Mouse (Mus musculus) megakaryocyte progenitor cell, adult 5-6 weeks (primary cell): ENCODE data around the gene Gm17509. TPM values are rescaled to one million over a fixed set of nuclear protein-coding genes. Genes with fewer than 3 reads are reported as not detected.

Source experiments
- ATAC-seq: replicated peaks from 2 replicates; pipeline ENCODE4 v1.8.0; 2016; ENCODE audit warnings: mild to moderate bottlenecking, moderate TSS enrichment, inconsistent platforms; ENCODE audit not compliant: poor library complexity
- total RNA-seq, 2 experiments: library from RNA; stranded (forward) in 1 of 2; stranded (reverse) in 1 of 2; fragments of 157-497, 149-512 nt in 1 of 2; fragments of 200-1000 nt in 1 of 2; gene quantifications; 2 replicates each; pipeline versions ENCODE4 v1.2.3 to v1.2.4; 2015 to 2017

Gm17509 gene
- total RNA-seq (2015) = 0.12 and 0.34 TPM in 2 replicates
- 0.25 and 0.74 TPM in 2 replicates for total RNA-seq (2017)

- peak; percentile 56 for ATAC-seq
Observed at GRCm38 (mm10) chr13:117220501-117221321, at the start of gene Gm17509. TSS of gene Gm17509 (minus strand) at chr13:117221075.

GRCm38 (mm10) chr13:117267963-117268362, 47.1 kb upstream of the Gm17509 start:
- no peak for ATAC-seq

DNA sequence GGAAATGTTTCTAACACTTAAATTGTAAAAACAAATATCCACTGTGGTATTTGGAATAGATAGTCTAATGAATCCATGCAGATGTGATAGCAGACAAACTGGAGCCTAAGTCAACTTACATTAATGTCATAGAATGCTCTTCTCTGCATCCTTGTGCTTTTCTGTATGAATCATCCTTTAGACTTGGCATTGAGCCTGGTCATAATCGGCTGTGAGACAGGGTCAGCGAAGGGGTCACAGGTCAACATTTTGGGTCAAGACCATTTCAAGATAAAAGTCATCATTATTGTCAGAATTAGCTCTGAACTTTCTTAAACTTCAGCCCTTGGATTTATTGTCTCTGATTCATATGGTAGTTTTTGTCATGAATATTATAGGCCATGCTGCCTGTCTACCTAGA, 45.3 kb upstream of the Gm17509 start:
- ATAC-seq = no peak

DNA sequence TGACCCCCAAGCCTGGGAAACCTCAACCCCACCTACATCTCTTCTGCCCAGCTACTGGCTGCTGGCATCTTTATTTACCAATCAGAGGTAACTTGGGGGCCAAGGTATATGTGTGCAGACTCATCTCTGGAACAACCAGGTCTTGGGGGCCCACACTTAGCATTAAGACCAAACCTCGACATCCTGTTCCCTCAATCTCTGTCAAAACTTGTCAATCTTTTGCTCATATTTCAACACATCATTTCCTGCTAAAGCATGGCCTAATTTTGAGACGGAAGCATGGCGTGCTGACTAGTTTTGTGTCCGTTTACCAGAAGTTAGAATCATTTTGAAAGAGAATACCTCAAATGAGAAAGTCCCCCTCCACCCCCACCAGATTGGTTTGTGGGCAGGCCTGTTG, 39.8 kb upstream of the Gm17509 start:
- peak; percentile 84 for ATAC-seq

- ATAC-seq = peak; percentile 8; the same call in 1 of the 2 replicates
Observed at GRCm38 (mm10) chr13:117242621-117243020, 21.7 kb upstream of the Gm17509 start.

DNA sequence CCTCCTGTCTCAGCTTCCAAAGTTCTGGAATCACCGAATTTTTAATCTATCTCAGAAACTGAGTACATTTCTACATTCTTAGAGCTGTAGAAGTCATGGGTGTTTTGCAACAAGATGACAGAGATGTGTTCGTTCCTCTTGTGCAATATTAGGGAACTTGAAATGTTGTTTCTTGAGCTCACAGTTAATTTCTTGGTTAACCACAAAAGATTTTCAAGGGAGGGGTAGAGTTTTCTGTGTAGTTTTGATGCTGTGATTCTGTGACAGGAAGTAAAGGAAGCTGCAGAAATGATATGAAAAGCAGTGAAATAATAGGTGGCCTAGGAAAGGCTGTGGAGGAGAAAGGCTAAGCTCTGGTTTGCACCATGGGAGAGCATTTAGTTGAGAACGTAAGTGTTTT, 21.2 kb upstream of the Gm17509 start:
- ATAC-seq = peak; percentile 79

DNA sequence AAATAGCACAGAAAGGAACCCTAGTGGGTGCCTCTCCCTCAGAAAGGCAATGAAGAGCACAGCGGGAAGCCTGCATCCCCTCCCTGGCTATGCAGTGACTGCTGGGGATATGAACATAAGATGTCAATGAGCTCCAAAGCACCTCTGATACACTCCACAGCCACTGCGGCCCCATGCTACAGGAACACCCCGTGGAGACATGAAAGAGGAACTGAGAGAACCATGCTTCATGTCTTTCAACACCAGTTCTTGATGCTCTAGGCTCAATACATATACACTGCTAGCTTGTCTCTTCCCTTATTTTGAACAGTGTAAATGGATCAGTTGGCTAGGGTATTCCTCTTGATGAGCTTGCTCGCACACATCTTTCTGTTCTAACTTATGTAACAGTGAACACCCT, 16.2 kb upstream of the Gm17509 start:
- ATAC-seq = peak; percentile 73

GRCm38 (mm10) chr13:117235530-117236212, 14.8 kb upstream of the Gm17509 start:
- ATAC-seq = peak; percentile 91

DNA sequence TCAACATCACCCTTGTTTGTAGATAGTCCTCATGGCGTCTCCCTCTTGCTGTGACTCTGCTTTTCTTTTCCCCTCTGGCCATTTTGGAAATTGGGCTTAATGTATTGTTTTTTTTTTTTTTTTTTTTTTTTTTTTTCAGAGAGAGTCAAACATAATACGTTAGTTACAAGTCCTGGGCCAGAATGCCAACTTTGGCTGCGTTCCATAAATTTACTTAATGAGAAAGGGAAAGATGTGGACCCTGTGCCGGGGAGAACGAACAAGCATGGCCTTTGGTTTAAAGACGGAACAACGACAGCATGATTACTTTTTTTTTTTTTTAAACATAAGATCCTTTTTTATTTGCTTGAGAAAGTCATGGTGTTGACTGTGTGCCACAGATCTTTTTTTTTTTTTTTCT, 13.6 kb upstream of the Gm17509 start:
- no peak for ATAC-seq

DNA sequence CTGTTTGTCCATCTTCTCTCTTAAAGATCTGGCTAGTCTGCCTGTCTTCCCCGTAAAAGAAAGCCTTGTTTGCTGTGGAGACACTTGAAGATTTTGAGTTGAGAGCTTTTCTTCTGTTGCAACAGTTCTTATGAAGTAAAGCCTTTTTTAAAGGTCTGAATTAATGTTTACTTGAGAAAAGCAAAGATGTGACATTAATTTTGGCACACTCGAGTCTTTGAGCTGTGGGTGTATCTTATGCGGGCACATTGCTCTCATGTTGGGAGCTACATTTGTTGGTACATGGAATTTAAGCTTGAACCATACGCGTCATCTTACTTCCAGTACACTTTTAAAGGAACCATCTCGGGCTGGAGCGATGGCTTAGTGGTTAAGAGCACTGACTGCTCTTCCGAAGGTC, 12.9 kb upstream of the Gm17509 start:
- no peak for ATAC-seq

- no peak for ATAC-seq
Observed at GRCm38 (mm10) chr13:117230371-117231110, 9.7 kb upstream of the Gm17509 start.

GRCm38 (mm10) chr13:117225561-117225960, 4.7 kb upstream of the Gm17509 start:
- peak; percentile 18 for ATAC-seq

GRCm38 (mm10) chr13:117224901-117225300, 4.0 kb upstream of the Gm17509 start:
- no peak for ATAC-seq

DNA sequence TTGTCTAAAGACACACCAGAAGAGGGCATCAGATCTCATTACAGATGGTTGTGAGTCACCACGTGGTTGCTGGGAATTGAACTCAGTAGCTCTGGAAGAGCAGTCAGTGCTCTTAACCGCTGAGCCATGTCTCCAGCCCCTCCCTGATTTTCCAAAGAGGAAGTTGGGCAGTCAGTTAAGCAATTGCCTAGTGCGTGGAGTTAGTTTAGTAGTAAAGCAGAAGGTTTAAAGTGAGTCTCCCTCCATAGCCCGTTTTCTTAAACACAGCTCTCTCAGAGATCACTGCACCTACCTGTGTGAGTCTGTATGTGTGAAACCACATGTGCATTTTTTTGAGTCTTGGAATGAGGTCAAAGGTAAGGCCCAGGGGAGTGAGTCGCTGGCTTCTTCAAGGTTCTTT, 2.2 kb upstream of the Gm17509 start:
- peak; percentile 61 for ATAC-seq

- ATAC-seq = no peak
Observed at GRCm38 (mm10) chr13:117219871-117220500, 889 bp downstream of the Gm17509 start.

- ATAC-seq = no peak
Observed at GRCm38 (mm10) chr13:117218092-117218491, 2.8 kb downstream of the Gm17509 start.

DNA sequence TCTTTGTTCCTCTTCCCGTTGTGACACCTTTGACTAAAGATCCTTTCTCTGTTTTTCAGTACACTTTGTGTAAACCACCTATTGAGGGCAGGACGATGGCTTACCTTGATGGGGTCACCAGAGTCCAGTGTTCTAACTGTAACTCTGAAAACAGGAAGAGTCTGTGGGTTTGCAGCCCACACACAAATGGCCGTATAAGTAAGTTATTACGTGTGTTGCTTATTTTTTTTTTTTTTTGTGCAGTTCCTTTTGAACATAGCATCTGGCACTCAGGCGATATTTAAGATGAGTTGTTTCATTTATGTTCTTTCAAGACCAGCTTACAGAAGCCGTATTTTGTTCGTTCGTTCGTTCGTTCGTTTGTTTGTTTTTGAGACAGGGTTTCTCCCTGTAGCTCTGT, 3.3 kb downstream of the Gm17509 start:
- ATAC-seq = no peak

DNA sequence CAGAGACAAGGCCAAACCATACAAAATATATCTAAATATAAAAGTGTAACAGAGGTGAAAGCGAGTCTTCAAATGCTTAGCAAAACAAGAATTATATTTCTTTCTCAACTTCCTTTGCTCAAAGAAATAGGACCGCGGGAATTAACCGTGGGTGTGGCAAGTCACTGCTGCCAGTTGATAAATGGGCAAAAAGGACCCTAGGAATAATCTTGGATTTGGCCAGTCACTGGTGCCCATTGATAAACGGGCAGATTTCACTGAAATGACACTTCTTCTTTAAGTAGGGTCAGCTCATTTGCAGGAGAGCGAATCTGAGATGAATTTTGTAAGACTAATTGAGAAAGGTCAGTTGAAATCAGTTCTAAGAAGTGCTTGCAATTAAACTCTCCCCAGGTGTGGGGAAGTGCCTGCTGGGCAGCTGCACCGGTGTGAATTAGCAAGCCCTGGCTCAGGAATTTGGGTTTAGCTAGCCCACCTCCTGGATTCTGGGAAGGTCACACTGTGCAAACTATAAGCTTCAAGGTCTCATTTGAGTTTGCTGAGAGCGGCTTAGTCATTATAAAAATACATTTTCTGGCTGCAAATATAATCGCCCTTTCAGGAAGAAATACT, 4.0 kb downstream of the Gm17509 start:
- ATAC-seq = no peak

DNA sequence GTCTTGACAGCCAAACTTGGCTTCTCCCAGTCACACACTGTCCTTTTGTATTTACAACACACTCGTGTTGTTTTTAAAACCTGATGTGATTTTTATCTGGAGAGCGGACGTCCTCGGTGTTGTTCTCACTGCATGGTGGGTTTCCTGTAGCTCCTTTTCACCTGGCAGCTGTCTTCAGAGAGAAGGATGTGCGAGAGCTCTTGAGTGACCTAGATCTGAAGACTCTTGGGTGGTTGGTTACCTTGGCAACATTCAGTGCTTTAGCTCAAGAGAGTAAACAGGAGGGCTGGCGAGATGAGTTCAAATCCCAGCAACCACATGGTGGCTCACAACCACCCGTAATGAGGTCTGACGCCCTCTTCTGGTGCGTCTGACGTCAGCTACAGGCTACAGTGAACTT, 4.7 kb downstream of the Gm17509 start:
- no peak for ATAC-seq

- no peak for ATAC-seq
Observed at GRCm38 (mm10) chr13:117215481-117215880, 5.4 kb downstream of the Gm17509 start.
